Mouse (Mus musculus): ENCODE measurements at regions not wholly inside any gene's neighbourhood (a gene's known extent, or its start where the extent isn't known, plus 50 kb on each side); places are given as distances from the start of the nearest gene placed in this dataset.

DNA sequence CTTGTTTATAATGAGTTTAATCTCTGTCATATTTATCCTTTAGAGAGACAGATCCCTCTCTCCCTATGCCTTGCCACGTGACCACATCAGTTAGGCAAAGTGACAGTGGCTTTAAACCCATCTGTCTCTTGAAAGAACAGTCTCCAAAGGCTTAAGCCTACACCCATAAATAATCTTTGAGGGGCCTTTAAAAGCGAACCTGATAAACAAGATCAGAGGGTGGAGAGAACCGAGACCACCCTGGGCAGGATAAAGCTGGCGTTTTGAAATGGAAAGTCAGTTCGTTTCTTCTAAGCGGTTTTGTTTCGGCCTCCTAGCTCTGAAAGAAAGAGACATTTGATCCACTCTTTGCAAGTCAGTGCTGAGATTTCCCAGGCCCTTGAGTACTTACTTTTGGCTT lies 149.5 kb downstream of the Ackr3 start:
- DNase-seq: no peak

DNA sequence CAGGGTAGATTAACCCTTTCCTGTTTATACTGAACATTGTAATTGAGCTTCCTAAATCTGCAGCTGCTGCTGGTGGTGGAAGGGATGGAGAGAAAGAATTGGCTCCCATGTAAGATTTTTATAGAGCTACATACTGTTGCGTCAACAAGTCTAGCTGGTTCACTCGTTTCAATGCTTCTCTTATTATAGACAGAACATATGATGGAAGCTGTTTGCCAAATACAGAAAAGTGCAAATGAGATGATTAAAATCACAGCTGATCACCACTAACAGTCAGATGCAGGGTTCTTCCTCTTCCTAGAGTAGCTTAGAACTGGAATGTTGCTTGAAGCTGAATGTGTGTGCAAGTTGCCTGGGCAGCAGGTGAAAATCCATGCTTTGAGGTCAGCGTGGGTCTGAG lies 152.8 kb downstream of the Ackr3 start:
- DNase-seq: no peak

DNA sequence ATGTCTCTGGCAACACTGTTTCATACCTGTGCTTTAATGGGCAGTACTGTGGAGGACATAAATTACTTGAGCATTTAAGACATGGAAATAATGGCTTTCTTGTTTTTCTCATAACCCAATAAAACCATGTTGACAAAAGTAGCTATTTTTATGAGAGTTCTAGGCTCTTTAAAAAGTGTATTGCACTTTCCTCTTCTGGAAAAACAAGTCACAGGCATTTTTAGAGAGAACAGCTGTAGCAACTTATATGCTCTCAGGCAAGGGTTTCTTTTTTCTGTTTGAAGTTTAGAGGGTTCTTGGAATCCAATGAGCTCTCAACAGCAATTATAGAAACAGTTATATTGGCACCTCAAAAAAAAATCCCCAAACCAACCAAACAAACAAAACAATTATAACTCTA lies 153.6 kb downstream of the Ackr3 start:
- DNase-seq: no peak

DNA sequence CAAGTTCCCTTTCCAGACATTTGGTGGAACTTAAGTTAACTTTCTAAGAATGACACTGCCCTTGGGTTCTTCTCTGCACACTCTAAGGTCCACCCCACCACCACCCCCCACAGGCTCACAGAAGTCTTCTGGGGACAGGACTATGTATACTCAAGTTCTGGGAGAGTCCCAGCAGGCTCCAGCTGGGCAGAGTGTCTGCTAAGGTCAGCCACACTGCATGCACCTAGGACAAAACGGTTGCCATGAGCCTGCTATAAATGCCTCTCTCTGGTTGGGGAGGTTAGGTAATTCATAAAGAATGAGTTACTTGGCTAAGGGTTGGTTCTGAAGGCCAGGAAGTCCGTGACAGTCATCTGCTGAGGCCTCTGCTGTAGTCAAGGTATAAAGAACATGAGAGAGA lies 155.2 kb downstream of the Ackr3 start:
- no peak for DNase-seq

DNA sequence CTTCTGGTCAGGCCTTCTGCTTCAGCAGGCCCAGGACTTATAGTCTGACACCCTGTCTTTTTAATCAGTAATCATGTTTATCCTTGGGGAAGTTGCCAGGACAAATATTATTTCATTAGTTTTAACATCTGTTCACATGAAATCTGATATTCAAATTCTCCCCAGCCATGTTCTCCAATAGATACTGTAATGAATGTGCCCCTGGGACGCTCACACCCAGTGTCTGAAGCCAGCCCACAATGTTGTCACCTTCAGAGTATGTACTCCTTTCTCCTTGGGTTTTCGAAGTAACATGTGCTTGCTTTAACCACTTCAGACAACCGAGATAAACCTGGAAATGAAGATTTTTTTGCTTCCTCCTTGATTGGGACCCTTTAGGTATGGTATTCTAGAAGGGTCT lies 156.3 kb downstream of the Ackr3 start:
- DNase-seq: no peak

DNA sequence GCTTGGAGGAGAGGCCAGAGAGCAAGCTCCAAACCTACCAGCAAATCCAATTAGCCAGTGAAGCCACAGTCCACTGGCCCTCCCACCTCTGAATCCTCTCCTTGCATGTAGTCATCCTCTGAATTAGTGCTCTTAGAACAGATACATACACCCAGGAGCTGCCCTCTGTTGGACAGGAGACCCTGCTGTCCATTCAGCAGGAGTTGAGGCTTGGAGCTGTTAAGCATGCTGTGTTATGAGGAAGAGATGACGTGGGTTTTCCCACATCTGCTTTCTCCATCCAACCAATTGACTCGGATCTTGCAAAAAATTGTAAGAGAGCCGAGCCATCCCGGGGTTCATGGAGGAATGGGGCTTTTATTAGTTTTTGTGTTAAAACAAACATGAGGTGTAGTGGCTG lies 160.7 kb downstream of the Ackr3 start:
- no peak for DNase-seq

DNA sequence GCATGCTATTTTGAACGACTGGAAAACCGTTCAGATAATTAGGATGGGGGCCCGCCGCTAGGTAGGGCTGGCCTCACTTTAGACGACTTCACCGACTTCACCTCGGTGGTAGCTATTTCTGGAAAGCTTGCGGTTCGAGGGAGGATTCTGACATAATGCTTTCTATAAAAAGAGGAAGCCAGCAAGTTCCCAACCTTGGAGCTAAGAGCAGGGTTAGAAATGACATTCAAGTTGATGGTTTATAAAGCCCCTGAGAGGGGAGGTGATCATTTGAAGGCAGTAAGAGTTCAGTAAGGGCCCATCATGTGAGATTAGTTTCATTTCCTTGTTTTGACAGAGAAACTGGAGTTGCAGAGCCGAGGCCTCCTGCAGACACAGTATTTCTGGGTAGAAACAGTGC lies 164.8 kb downstream of the Ackr3 start:
- DNase-seq: no peak

DNA sequence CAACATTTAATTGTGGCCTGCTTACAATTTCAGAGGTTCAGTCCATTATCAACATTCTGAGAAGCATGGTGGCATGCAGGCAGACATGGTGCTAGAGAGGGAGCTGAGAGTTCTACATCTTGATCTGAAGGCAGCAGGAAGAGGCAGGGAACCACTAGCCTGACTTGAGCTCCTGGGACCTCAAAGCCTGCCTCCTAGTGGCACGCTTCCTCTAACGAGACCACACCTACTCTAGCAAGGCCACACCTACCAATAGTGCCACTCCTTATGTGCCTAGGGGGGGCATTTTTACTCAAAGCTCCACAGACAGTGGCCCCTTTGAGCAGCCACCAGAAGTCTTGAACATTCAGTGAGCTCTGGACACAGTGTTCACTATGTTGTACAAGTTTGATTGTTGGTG lies 165.5 kb downstream of the Ackr3 start:
- DNase-seq: no peak

DNA sequence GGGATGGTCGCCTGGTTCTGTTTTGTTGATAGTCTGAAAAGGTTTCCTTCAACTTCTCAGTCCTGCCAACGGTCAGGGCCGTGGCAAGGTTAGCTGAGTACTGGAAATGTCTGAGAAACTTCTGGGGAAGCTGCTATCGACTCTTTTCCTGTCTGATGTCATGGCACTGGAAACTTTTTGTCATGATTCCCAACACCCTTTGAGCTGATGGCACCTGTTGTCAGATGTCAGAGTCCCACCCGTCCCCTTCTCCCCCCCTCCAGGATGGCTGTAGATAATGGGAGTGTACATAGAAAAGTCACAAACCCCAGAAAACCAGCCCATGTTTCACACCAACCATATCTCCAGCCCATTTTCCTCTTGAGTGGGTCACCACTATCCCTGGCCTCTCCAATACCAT lies 167.0 kb downstream of the Ackr3 start:
- DNase-seq: no peak

DNA sequence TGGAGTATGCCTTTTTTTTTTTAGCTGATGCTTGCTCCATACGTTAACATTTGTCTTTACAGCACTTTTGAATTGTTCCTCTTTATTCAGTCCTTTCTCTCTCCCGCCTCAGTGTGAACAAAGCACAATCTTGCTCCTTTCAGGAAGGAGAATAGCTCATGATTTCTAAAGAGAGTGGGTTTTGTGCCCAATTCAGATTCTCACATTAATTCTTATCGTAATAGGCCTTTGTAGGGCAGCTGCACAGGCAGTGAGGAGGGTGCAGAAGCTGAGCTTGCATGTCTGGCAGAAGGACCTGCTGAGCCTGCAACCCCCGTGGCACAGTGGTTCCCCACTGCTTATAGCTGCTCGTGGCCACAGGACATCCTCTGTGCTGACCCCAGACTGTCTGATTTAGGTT lies 169.2 kb downstream of the Ackr3 start:
- DNase-seq: no peak

DNA sequence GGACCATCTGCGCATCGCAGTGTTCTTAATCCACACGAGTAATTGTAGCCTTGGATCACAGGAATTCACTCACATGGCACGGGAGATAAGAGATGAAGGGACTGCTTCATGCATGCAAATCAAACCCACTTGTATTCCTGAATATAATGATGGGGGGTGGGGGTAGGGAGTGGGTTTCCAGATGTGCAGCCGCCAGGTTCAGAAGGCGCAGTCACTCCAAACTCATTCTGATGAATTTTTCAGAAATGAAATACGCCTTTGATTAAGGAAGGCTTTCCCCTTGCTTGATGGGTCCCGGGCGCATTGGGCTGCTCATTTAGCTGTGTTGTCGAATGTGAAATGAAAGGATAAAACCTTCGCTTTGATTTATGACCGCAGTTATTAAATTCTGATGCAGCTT lies 170.7 kb downstream of the Ackr3 start:
- no peak for DNase-seq

DNA sequence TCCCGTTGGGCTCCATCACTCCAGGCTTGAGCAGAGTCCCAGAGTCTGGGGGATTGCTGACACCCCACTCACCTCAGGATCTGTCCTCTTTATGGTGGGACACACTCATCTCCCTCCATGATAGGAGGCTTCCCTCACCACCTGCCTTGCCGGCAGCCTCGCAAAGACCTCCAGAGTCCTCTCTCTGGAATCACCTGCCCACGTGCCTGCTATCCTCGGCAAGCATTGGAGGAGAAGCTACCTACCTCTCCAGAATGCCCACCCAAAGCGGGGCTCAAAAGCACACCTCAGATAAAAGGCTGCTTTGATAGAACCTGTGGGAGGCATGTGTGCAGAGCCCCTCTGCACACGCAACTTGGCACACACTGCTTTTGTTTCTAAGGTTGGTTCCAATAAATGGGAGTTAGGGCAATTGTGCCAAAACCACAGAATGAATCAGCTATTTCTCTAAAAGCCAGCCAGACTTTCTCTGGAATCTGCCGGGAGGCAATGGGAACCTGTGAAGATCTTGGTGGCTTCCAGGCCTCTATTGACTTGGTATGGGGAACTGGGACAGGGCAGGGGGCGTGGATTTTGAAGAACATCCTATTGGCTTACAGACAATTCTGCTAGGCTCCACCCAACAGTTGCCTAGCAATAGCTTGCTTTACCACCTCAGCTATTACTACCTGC lies 176.4 kb downstream of the Ackr3 start:
- peak in 1 of 2 experiments; percentile 11 for DNase-seq

DNA sequence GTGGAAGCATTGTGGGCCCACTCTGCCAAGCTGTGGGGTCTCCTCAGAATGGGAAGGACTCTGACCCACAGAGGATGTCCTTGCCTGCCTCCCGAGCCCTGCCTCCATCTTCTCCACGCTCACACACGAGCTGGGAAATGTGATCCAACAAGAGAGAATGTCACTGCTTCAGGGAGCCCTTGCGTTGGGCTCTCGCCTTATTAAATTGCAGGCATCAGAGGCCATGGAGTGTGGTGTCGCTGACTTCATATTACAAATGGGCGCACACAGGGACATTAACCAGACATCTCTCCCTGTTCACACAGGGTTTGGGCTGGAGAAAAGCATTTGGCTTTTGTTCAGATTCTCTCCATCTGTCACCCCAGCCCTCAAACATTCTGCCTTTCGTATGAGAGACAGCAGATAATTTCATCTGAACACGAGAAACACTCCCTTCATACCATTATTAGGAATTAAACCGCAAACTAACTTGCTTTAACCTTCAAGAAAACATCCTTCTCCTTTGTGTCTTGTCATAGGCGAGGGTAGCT lies 179.2 kb downstream of the Ackr3 start:
- peak; percentile 53 to 56 for DNase-seq

DNA sequence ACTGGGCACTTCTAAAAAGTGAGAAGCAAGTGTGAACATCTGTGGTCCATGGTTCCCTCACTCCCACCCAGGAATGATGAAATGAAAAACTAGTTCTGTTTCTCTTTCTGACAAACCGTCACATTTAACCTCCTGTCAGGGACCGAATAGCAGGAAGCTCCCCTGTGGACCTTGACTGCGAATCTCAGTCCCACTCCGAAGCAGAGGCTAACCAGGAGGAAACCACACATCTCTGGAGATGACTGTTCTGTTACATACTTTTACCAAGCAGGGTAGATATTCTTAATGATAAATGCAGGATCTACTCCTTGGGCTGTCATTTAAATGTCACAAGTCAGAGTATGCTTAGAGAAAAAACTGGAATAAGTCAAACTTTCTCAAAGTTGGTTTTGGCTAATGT lies 181.2 kb downstream of the Ackr3 start:
- DNase-seq: no peak

DNA sequence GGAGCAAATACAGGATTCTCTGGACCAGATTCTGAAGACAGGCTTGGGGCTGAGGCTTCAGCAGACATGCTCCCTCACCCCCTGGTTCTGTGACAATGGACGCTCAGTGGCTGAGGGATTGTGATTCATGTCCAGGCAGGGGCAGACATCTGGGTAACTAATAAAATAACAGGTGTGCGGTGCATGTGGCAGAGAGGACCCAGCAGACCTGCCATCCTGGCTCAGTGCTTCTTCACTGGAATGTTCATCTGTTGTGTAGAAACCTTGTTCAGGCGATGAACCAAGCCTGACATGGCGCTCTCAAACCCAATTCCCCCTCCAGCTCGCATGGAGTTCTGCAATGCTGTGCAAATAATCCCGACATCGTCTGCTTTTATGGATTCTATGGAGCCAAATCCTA lies 183.0 kb downstream of the Ackr3 start:
- DNase-seq: no peak

DNA sequence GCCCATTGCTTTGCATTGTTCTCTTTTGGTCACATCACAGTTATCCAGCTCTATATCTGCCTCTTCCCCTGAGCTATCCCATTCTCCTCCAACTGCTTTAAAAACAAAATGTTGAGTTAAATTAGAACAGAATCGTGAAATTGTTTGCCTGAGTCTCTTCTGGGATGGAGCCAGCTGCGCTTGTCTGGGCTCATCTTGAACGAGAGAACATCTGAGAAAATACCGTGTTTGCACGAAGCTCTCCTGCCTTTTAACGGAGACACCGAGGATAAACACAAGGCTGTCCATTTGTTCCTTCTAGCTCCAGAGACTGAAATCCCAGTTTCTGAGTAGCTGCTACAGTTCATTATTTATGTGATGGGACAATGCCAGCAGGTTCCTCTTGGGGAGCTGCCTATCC lies 186.6 kb downstream of the Ackr3 start:
- no peak for DNase-seq

DNA sequence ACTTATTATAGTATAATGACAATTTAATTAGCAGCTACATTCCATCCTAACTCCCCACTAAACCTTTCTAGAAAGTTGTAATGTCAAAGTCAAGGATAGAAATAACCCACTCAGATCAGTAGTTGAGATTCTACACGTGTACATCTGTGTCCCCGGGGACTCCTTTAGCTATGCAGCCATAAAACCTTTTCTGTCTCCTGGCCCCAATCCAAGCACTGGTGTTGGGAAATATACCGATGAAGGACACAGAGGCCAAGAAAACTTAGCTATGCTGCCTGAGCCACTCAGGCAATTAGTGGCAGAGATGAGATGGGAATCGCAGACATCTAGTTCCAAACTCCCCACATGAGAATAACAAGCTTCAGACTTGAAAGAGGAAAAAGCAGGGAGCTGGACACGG lies 190.1 kb downstream of the Ackr3 start:
- peak in 1 of 2 experiments; percentile 19 for DNase-seq

DNA sequence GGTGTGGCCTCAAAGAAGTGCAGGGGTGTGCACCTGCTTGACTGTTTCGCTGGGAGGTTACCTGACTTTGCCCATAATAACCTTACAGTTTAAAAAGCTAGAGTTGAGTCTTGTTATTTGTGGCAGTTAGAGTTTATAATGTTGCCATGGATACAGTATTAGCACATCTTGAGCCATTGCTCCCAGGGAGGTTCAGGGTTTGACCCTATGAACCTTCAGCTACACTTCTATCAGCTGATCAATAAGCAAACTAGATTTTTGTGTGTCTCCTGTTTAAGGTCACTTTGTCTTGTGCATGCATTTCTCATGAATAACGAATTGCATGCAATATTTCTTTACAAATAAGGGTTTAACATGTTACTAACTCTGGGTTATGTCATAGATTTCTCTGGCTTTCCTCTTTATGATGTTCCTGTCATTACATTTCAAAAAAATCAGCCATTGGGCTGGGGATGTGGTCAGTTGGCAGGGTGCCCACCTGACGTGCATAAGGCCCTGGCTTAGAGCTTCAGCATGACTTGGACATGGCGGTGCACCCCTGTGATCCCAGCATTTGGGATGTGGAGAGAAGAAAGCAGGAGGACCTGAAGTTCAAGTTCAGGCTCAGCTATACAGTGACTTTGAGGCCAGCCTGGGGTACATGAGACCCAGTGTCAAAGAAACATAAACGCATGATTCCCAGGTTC lies 191.7 kb downstream of the Ackr3 start:
- peak; percentile 53 to 59 for DNase-seq

DNA sequence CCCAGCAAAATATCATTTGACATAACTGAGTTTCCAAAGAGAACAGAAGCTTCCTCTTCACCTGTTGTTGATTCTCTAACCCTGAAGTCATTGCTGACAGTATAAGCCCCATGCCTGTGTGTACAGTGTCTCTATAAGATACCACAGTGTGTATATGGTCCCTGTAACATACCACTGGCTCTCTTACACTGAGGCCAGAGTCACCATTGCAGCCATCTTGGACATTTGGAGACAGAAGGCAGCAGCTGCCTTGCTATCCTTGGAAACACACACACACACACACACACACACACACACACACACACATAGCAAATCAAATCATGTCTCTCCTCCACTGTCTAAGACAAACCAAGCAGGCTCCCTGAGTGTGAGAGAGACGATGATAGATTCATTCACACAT lies 192.9 kb downstream of the Ackr3 start:
- DNase-seq: no peak

DNA sequence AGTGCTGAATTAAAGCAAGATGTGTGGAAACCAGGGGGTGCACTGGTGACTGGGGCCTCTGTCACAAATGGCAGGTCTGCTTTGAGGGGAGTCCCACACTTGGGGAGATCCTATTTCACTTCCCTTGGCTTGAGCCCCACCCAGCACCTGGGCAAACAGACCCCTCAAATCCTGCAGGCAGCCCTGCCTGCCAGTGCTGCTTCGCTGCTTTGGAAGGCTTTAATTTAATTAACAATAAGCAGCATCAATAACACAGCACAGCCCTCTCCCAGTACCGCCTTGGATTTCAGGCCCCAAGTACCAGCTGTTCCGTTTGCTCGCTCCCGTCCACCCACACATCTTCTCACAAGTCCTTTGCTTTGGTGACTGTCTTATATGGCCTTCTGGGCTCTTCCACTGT lies 193.6 kb downstream of the Ackr3 start:
- DNase-seq: peak in 1 of 2 experiments; percentile 20

DNA sequence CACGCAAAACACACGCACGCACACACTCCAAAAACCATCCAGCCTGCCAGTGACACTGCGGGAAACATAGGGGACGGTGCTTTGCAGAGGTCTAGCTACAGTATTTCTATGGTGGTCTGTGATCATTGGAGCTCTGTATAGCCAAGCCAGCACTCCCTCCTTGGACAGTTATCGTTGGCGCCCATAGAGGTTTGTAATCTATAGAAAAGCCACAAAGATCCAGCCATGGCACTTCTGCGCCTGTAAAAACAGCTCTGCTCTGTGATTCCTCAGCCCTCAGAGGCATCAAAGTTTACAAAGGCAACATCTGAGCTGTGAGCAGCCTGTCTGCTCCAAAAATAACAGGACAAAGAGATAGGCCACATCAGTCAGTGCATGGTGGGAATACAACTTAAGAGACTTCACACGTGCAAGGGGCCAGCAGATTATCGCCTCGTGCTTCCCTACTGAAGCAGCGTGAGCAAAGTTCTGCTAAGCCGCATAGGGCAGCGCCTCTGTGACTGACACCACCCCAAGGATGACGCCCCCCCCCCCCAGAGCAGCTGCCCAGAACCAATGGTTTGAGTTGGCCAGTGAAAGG lies 194.7 kb downstream of the Ackr3 start:
- DNase-seq: no peak

DNA sequence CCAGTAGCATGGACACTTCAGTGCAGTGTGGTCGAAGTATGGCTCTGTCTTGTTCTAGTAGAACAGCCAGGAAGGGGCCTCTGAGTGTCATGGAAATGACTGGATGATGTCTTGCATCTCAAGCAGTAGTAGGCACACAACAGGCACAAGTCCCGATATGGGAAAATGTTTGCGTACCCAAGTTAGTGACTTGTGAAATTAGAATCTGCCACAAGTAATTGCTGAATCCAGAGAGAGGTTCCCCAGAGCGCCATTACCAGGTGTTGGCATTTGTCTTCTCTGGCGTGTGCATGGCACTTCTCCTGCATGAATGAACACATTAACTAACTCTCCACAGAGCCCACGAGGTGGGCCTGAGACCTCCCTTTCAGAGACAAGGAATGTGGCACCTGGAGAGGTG lies 199.3 kb downstream of the Ackr3 start:
- no peak for DNase-seq

DNA sequence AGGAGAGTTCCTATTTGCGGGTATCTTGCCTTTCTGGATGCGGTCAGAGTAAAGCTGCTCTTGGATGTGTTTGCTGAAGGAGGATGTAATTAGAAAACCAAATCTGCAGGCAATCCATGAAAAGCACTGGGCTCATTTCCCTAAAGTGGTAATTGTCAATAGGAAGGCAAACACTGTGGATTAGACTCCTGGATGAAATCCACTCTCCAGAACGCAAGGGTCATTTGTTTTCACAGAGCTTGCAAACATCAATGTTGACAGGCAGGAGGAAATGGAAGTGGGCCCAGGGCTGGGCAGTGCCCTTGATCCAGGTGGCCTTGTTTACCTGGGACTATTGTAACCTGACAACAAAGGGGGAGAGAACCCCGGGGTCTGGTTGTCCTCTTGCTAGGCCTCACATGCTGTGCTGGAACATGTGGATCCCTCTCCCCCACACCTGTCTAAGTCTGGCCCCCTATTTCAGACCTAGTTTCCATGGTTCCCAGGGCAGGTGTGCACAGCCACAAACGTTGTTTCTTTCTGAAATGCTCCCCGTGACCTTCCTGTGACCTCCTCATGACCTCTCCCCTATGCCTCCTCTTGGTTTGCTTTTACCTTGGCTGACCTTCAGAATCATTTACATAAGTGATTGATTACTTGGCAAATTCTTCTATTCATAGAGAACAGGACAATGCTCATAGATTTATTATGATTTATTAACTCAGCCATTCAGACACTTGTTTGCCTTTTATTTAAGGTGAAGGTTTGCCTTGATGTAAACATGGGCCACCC lies 197.9 kb upstream of the Cops8 start:
- no peak for DNase-seq

DNA sequence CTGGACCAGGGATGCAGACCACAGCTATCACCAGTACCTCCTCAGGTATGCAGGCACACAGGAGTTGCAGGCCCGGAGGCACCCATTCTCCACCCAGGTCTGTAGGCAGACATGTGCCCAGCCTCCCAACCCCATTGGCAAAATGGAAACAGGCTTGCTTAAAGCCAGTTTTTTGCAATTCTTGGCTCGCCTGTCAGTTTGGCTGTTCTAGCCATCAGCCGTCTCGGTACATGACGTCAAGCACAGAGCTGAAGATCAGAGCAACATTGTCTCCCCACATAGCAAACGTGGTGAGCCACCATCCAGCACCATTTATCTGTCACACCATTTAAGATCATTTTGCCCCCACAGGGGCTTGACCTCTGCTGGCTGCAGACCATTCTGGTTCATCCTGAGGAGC lies 196.1 kb upstream of the Cops8 start:
- no peak for DNase-seq
